Mouse (Mus musculus) heart, adult 2 months (tissue): ENCODE results near the gene Tcfl5. TPM values are rescaled to one million over a fixed set of nuclear protein-coding genes. Genes with fewer than 3 reads are reported as not detected.

Experiments
- DNase-seq, 2 experiments: peaks; one replicate each; pipeline ENCODE4 v3.0.0; 2021
- H3K27ac ChIP-seq: fragments of 200-600 bp; 2 replicates; pipeline ENCODE4 v1.8.1; 2022
- H3K27me3 ChIP-seq: fragments of 200-500 bp; 2 replicates; pipeline ENCODE4 v1.6.1; 2012; ENCODE audit warnings: mild to moderate bottlenecking, low read length, inconsistent platforms, mixed read lengths; ENCODE audit not compliant: control insufficient read depth, insufficient read depth
- H3K36me3 ChIP-seq: fragments of 200-500 bp; 2 replicates; pipeline ENCODE4 v1.6.1; 2012; ENCODE audit warnings: low read length, inconsistent platforms; ENCODE audit not compliant: control insufficient read depth, insufficient read depth
- H3K4me1 ChIP-seq: fragments of 200-500 bp; 2 replicates; pipeline ENCODE4 v1.6.1; 2011; ENCODE audit warnings: low read length; ENCODE audit not compliant: control insufficient read depth, insufficient read depth
- H3K4me3 ChIP-seq: fragments of 200-600 bp; 2 replicates; pipeline ENCODE4 v1.8.1; 2022
- H3K79me2 ChIP-seq: fragments of 200-500 bp; replicated peaks from 2 replicates; pipeline ENCODE4 v1.6.1; 2012; ENCODE audit warnings: mild to moderate bottlenecking, inconsistent platforms, low read length, moderate library complexity, mixed read lengths; ENCODE audit not compliant: control insufficient read depth, insufficient read depth
- H3K9ac ChIP-seq: fragments of 200-500 bp; 2 replicates; pipeline ENCODE4 v1.6.1; 2012; ENCODE audit warnings: low read depth, mild to moderate bottlenecking, control low read depth, inconsistent platforms, low read length, mixed read lengths
- CTCF ChIP-seq: fragments of 200-600 bp; IDR thresholded peaks from 2 replicates; pipeline ENCODE4 v1.8.1; 2022; ENCODE audit warnings: antibody characterized with exemption, mild to moderate bottlenecking, moderate library complexity
- EP300 ChIP-seq: fragments of 200-500 bp; IDR thresholded peaks from 2 replicates; pipeline ENCODE4 v1.6.1; 2011; ENCODE audit warnings: low read depth, low read length, control low read depth; ENCODE audit not compliant: insufficient read depth
- POLR2A ChIP-seq: fragments of 200-500 bp; IDR thresholded peaks from 2 replicates; pipeline ENCODE4 v1.6.1; 2011; ENCODE audit warnings: mild to moderate bottlenecking, low read depth, low read length, control low read depth; ENCODE audit not compliant: insufficient read depth
- WGBS: fragments of 180-500 bp; shearing (Covaris S2); methylation state at CpG from one replicate; pipeline ENCODE4 v1.1.7; 2018; 5-methylcytosine and 5-hydroxymethylcytosine counted together
- intact Hi-C: fragments of 180-260 bp; cut with DNase I; formaldehyde crosslinking; loops from one replicate; pipeline ENCODE4 v1.15.1; 2025
- polyA plus RNA-seq: library from polyadenylated mRNA; depleted of rRNA; stranded (reverse); fragments of >200 nt; gene quantifications from 2 replicates; pipeline ENCODE4 v1.2.3, GENCODE M21; 2012
- total RNA-seq, 2 experiments: library from RNA; stranded (reverse); gene quantifications; 2 replicates each; pipeline ENCODE4 v1.2.3; 2021

Gene Tcfl5
- total and polyA plus RNA-seq, 3 experiments: 0.18 TPM; not detected in 2

GRCm38 (mm10) chr2:180655150-180655549, 12.6 kb upstream of the Tcfl5 start:
- Histone ChIP-seq H3K36me3 (no peaks in the 10 kb centered on the region), H3K4me3 (no peak overlapping the region), H3K79me2 (no peaks in the 10 kb centered on the region), H3K4me1 (no peaks in the 10 kb centered on the region), H3K27ac (no peak overlapping the region), H3K9ac (no peak overlapping the region), H3K27me3 (no peaks in the 10 kb centered on the region)
- WGBS: 65% methylated on average over 6 of the region's 6 CpGs
- no peak for DNase-seq
- TF ChIP-seq CTCF: no peak
- no peak for TF ChIP-seq POLR2A
- TF ChIP-seq EP300: no peak
- intact Hi-C loops: no loop called here

DNA sequence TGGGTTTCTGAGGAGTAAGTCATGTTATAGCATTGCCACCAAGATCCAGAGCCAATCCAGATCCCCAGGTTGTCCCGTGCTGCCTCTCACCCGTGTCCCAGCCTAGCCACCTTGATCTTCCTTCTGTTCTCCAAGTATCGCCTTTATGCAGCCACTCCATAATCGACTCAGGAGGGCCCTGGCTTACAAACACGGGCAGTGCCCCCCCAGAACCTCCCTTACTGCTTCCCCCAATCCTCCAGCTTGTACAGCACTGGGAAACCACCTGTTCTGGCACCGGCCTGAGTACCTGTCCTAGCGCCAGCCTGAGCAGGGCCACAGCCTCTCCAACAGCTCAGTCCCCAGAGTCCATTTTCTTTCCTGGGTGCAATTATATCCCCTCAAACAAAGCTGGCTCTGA, 12.2 kb upstream of the Tcfl5 start:
- Histone ChIP-seq H3K27ac (no peak overlapping the region), H3K27me3 (no peaks in the 10 kb centered on the region), H3K79me2 (no peaks in the 10 kb centered on the region), H3K4me3 (no peak overlapping the region), H3K36me3 (no peaks in the 10 kb centered on the region), H3K4me1 (no peaks in the 10 kb centered on the region), H3K9ac (no peak overlapping the region)
- 77% methylated on average over 7 of the region's 7 CpGs for WGBS
- intact Hi-C loops: no loop called here
- TF ChIP-seq EP300 (no peak), CTCF (no peak), POLR2A (no peak)
- no peak for DNase-seq

DNA sequence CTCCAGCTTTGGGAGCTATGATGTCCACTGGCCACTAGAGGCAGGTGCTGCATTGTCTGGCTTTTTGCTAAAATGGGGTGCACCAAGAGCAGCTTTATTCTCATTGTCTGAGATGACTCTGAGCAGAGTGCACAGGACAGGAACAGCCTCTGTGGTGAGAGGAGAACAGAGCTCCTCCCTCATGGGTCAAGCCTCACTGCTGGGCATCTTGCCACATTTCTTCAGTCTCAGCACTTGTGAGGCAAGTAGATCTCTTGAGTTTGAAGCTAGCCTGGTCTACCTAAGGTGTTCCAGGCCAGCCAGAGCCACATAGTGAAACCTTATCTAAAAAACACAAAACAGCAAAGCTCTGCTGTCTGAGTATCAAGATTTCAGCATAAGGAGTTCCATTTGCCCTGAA, 4.3 kb upstream of the Tcfl5 start:
- Histone ChIP-seq H3K79me2 (no peaks in the 10 kb centered on the region), H3K27me3 (peaks cover 6% of the 10 kb centered on the region), H3K9ac (no peak overlapping the region), H3K27ac (no peak overlapping the region), H3K36me3 (no peaks in the 10 kb centered on the region), H3K4me1 (no peaks in the 10 kb centered on the region), H3K4me3 (no peak overlapping the region)
- DNase-seq: no peak
- no peak for TF ChIP-seq POLR2A
- no peak for TF ChIP-seq EP300
- no peak for TF ChIP-seq CTCF
- intact Hi-C loops: no loop called here

- H3K4me1 ChIP-seq: no peaks in the 10 kb centered on the region
- H3K27me3 ChIP-seq: peaks cover 9% of the 10 kb centered on the region
- no peaks in the 10 kb centered on the region for H3K36me3 ChIP-seq
- no peak overlapping the region for H3K9ac ChIP-seq
- no peaks in the 10 kb centered on the region for H3K79me2 ChIP-seq
- no peak for DNase-seq
- H3K27ac ChIP-seq: no peak overlapping the region
- intact Hi-C loops: no loop called here
- no peak for TF ChIP-seq EP300
- no peak for TF ChIP-seq CTCF
- TF ChIP-seq POLR2A: no peak
- no peak overlapping the region for H3K4me3 ChIP-seq
These were observed 1.1 kb upstream of the Tcfl5 start for GRCm38 (mm10) chr2:180643626-180644025.

- Histone ChIP-seq H3K4me3 (no peak overlapping the region), H3K27me3 (peaks cover 9% of the 10 kb centered on the region), H3K4me1 (no peaks in the 10 kb centered on the region), H3K9ac (no peak overlapping the region), H3K36me3 (no peaks in the 10 kb centered on the region), H3K79me2 (no peaks in the 10 kb centered on the region), H3K27ac (no peak overlapping the region)
- intact Hi-C loops: no loop called here
- TF ChIP-seq POLR2A (no peak), CTCF (no peak), EP300 (no peak)
- WGBS: 7% methylated on average over 110 of the region's 112 CpGs
- DNase-seq: no peak
These were observed 643 bp downstream of the Tcfl5 start for GRCm38 (mm10) chr2:180641576-180642554.

GRCm38 (mm10) chr2:180611882-180612281, 30.6 kb downstream of the Tcfl5 start:
- intact Hi-C loops: no loop called here
- 72% methylated on average over 2 of the region's 2 CpGs for WGBS
- TF ChIP-seq EP300 (no peak), POLR2A (no peak), CTCF (no peak)
- no peak overlapping the region for H3K9ac ChIP-seq
- H3K79me2 ChIP-seq: no peaks in the 10 kb centered on the region
- no peak overlapping the region for H3K27ac ChIP-seq
- no peaks in the 10 kb centered on the region for H3K36me3 ChIP-seq
- no peaks in the 10 kb centered on the region for H3K4me1 ChIP-seq
- DNase-seq: no peak
- H3K27me3 ChIP-seq: no peaks in the 10 kb centered on the region
- H3K4me3 ChIP-seq: no peak overlapping the region
